Mouse (Mus musculus): ENCODE results near the gene Cped1. TPM values are rescaled to one million over a fixed set of nuclear protein-coding genes. Genes with fewer than 3 reads are reported as not detected.
"Not testable (repeated sequence)": the region's sequence is repeated elsewhere in the genome, so short reads cannot be mapped to it uniquely, and the experiment has no call there.

Gene Cped1
- polyA plus RNA-seq, 1 experiment from 2014 or later = 67.9 TPM

DNA sequence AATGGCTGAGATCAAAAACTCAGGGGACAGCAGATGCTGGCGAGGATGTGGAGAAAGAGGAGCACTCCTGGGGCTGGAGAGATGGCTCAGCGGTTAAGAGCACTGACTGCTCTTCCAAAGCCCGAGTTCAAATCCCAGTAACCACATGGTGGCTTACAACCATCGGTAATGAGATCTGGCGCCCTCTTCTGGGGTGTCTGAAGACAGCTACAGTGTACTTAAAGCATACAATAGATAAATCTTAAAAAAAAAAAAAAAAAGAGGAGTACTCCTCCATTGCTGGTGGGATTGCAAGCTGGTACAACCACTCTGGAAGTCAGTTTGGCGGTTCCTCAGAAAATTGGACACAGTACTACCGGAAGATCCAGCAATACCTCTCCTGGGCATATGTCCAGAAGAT is 54.0 kb downstream of the Cped1 start:
- not testable (repeated sequence) for ATAC-seq (ENCODE audit: low FRiP score, low TSS enrichment); H3K36me3 ChIP-seq (ENCODE audit: control insufficient read depth, insufficient read depth, low read length); H3K4me3 ChIP-seq (ENCODE audit: low read length); H3K4me2 ChIP-seq (replicated peaks; ENCODE audit: low read depth, low read length); H3K27me3 ChIP-seq (ENCODE audit: control insufficient read depth, insufficient read depth, low read length); H3K27ac ChIP-seq (ENCODE audit: low read depth, low read length); H3K9ac ChIP-seq (ENCODE audit: low read depth, low read length); H3K9me3 ChIP-seq (ENCODE audit: control insufficient read depth, low read length); H3K4me1 ChIP-seq (ENCODE audit: control insufficient read depth, insufficient read depth, low read length)
- WGBS = 79% methylated on average over 7 of the region's 7 CpGs

DNA sequence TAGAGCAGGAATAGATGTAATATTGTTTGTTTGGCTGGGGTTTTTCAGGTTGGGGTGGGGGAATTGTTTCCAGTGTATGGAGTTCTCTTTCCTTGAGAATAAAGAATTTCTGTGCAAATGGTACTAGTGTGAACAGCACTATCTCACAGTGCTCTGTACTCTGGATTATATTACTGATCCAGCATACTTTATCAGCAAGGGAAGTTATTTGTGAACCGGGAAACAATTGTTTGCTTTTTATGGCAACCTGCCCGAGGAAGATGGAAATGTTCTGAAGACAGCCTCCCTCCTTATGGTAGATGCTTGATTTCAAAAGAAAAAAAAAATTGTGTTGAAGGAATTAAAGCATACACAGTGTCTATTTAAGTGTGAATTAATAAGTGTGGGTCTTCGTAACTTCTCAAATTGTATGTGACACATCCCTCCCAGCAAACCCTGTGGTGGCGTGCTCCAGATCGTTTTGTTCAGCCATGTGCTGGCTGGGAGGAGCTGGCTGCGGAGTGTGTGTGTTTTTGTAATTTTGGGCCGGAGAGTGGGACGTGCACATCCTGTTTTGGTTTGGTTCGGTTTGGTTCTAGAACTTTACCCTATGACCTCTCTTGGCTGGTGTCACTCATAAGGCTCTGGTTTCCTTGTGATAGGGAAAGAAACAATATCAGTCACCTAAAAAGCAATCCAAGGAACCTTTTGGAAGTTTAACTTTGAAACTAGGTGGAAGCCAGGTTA is 59.3 kb downstream of the Cped1 start:
- 50% methylated on average over 9 of the region's 9 CpGs for WGBS
- Histone ChIP-seq H3K4me3 (ENCODE audit: low read length) (no peak overlapping the region), H3K9ac (ENCODE audit: low read depth, low read length) (no peak overlapping the region), H3K9me3 (ENCODE audit: control insufficient read depth, low read length) (no peaks in the 10 kb centered on the region), H3K27ac (ENCODE audit: low read depth, low read length) (peak overlapping the region; percentile 42; the same call in 1 of the 2 replicates), H3K36me3 (ENCODE audit: control insufficient read depth, insufficient read depth, low read length) (no peaks in the 10 kb centered on the region), H3K27me3 (ENCODE audit: control insufficient read depth, insufficient read depth, low read length) (no peaks in the 10 kb centered on the region), H3K4me2 (replicated peaks; ENCODE audit: low read depth, low read length) (no peak overlapping the region; the same call in 1 of the 2 replicates), H3K4me1 (ENCODE audit: control insufficient read depth, insufficient read depth, low read length) (0 out of 2 replicates have a peak, but pooled peaks cover 2% of the 10 kb centered on the region)
- peak; percentile 40; the same call in 1 of the 2 replicates for ATAC-seq (ENCODE audit: low FRiP score, low TSS enrichment)

DNA sequence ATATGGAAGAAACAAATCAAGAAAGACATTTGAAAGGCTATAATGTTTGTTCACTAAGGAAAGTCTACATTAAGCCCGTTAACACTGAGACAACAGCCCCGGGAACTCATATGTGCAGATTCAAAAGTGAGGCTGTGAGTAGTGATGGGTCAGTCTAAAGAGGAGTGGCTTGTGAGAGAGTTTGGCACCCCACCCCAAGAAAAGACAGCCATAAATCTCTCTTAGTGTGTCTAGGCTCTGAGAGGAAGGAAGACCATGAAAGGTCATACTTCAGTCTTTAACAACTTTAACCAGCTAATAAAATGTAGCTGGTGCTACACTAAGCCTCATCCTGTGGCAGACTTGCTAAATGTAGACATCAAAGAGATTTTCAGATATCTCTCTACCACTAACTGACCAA is 61.4 kb downstream of the Cped1 start:
- 51% methylated on average over 2 of the region's 2 CpGs for WGBS
- peak; percentile 48; the same call in 1 of the 2 replicates for ATAC-seq (ENCODE audit: low FRiP score, low TSS enrichment)

DNA sequence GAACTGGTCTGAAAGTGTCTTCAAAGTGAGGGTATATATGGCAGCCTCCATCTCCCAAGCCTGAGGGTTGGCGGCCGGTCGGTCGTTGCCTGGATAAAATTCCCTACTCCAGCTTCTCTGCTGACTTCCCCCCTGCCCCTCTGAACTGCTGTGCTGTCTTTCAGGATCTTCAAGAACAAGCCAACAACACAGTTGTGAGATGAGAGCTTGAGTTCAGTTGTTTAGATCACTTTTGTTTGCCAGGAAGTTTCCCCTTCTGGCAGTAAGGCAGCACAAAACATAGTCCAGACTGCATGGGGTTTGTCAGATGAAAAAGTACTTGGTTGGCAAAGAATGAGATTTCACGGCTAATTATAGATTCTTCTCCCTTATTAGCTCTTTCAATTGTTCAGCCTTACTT is 63.4 kb downstream of the Cped1 start:
- Histone ChIP-seq H3K4me3 (ENCODE audit: low read length) (no peak overlapping the region), H3K4me2 (replicated peaks; ENCODE audit: low read depth, low read length) (no peak overlapping the region), H3K36me3 (ENCODE audit: control insufficient read depth, insufficient read depth, low read length) (no peaks in the 10 kb centered on the region), H3K9ac (ENCODE audit: low read depth, low read length) (no peak overlapping the region), H3K9me3 (ENCODE audit: control insufficient read depth, low read length) (no peaks in the 10 kb centered on the region), H3K27ac (ENCODE audit: low read depth, low read length) (peak overlapping the region; percentile 34; the same call in 1 of the 2 replicates), H3K4me1 (ENCODE audit: control insufficient read depth, insufficient read depth, low read length) (0 out of 2 replicates have a peak, but pooled peaks cover 2% of the 10 kb centered on the region), H3K27me3 (ENCODE audit: control insufficient read depth, insufficient read depth, low read length) (no peaks in the 10 kb centered on the region)
- no peak for ATAC-seq (ENCODE audit: low FRiP score, low TSS enrichment)
- 77% methylated on average over 5 of the region's 5 CpGs for WGBS

More for the DNA sequence above, 61.4 kb downstream of the Cped1 start:
- no peak overlapping the region for H3K9ac ChIP-seq (ENCODE audit: low read depth, low read length)
- H3K36me3 ChIP-seq (ENCODE audit: control insufficient read depth, insufficient read depth, low read length) = no peaks in the 10 kb centered on the region
- H3K9me3 ChIP-seq (ENCODE audit: control insufficient read depth, low read length) = no peaks in the 10 kb centered on the region
- H3K27me3 ChIP-seq (ENCODE audit: control insufficient read depth, insufficient read depth, low read length) = no peaks in the 10 kb centered on the region
- H3K4me1 ChIP-seq (ENCODE audit: control insufficient read depth, insufficient read depth, low read length) = 0 out of 2 replicates have a peak, but pooled peaks cover 2% of the 10 kb centered on the region
- no peak overlapping the region for H3K27ac ChIP-seq (ENCODE audit: low read depth, low read length)
- no peak overlapping the region for H3K4me2 ChIP-seq (replicated peaks; ENCODE audit: low read depth, low read length)
- no peak overlapping the region for H3K4me3 ChIP-seq (ENCODE audit: low read length)

DNA sequence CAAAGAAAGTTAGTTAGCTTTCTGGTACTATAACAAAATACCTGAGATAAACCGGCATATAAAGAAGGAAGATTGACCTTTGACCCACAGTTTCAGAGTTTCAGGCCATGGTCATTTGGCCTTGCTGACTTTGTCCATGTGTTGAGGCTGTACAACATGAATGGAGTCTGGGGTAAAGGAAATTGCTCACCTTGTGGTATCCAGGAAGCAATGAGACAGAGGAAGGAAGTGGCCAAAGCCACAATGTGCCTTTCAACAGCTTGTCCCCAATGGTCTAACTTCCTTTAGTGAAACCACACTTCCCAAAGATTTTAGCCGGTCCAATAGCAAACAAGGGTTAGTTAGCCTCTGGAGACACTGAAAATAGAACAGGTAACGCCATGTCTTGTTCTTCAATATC is 65.8 kb downstream of the Cped1 start:
- Histone ChIP-seq H3K27me3 (ENCODE audit: control insufficient read depth, insufficient read depth, low read length) (no peaks in the 10 kb centered on the region), H3K27ac (ENCODE audit: low read depth, low read length) (no peak overlapping the region), H3K36me3 (ENCODE audit: control insufficient read depth, insufficient read depth, low read length) (no peaks in the 10 kb centered on the region), H3K4me2 (replicated peaks; ENCODE audit: low read depth, low read length) (no peak overlapping the region), H3K4me3 (ENCODE audit: low read length) (no peak overlapping the region), H3K9me3 (ENCODE audit: control insufficient read depth, low read length) (no peaks in the 10 kb centered on the region), H3K9ac (ENCODE audit: low read depth, low read length) (no peak overlapping the region), H3K4me1 (ENCODE audit: control insufficient read depth, insufficient read depth, low read length) (0 out of 2 replicates have a peak, but pooled peaks cover 2% of the 10 kb centered on the region)
- 90% methylated on average over 3 of the region's 3 CpGs for WGBS
- ATAC-seq (ENCODE audit: low FRiP score, low TSS enrichment) = no peak

DNA sequence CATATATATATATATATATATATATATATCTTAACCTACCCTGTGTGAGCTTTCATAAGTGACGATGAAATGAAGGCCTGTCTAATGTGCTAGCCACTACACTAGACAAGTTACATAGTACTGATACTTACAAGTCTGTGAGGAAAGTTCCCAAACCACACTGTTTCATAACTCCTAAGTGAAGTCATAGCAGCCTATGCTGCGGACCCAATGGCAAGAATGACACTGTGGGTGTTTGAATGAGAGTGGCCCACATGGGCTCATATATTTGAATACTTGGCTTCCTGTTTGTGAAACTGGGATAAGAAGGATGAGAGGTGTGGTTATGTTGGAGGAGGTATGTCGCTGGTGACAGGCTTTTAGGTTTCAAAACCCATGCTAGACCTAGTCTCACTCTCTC is 67.3 kb downstream of the Cped1 start:
- no peaks in the 10 kb centered on the region for H3K27me3 ChIP-seq (ENCODE audit: control insufficient read depth, insufficient read depth, low read length)
- ATAC-seq (ENCODE audit: low FRiP score, low TSS enrichment) = no peak
- no peak overlapping the region for H3K4me3 ChIP-seq (ENCODE audit: low read length)
- H3K4me1 ChIP-seq (ENCODE audit: control insufficient read depth, insufficient read depth, low read length) = 0 out of 2 replicates have a peak, but pooled peaks cover 2% of the 10 kb centered on the region
- WGBS = 94% methylated on average over 3 of the region's 3 CpGs
- no peaks in the 10 kb centered on the region for H3K36me3 ChIP-seq (ENCODE audit: control insufficient read depth, insufficient read depth, low read length)
- no peak overlapping the region for H3K27ac ChIP-seq (ENCODE audit: low read depth, low read length)
- H3K9ac ChIP-seq (ENCODE audit: low read depth, low read length) = no peak overlapping the region
- no peak overlapping the region for H3K4me2 ChIP-seq (replicated peaks; ENCODE audit: low read depth, low read length)
- H3K9me3 ChIP-seq (ENCODE audit: control insufficient read depth, low read length) = no peaks in the 10 kb centered on the region

DNA sequence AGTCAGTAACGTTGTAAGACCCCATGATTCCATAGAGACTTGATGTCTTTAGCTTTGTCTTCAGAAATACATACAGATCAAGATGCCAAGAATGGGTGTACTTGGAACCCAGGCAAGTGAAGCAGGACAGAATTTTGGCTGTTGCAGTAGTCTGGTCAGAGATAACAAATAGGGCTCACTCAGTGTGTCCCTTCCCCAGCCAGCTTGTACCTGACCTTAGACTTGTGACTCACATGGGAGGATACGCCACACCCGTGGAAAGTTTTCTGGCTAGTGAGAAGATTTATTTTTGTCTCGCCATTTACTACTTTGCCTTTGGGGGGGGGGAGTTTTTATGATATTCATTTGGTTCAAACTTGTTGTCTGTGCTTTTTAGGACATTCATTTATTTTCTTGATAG is 78.6 kb downstream of the Cped1 start:
- no peaks in the 10 kb centered on the region for H3K27me3 ChIP-seq (ENCODE audit: control insufficient read depth, insufficient read depth, low read length)
- H3K36me3 ChIP-seq (ENCODE audit: control insufficient read depth, insufficient read depth, low read length) = peaks cover 6% of the 10 kb centered on the region; the same call in 1 of the 2 replicates
- H3K4me3 ChIP-seq (ENCODE audit: low read length) = no peak overlapping the region
- ATAC-seq (ENCODE audit: low FRiP score, low TSS enrichment) = no peak
- H3K4me1 ChIP-seq (ENCODE audit: control insufficient read depth, insufficient read depth, low read length) = 0 out of 2 replicates have a peak, but pooled peaks cover 3% of the 10 kb centered on the region
- H3K9me3 ChIP-seq (ENCODE audit: control insufficient read depth, low read length) = no peaks in the 10 kb centered on the region
- H3K27ac ChIP-seq (ENCODE audit: low read depth, low read length) = no peak overlapping the region
- no peak overlapping the region for H3K9ac ChIP-seq (ENCODE audit: low read depth, low read length)
- 64% methylated on average over 4 of the region's 4 CpGs for WGBS
- H3K4me2 ChIP-seq (replicated peaks; ENCODE audit: low read depth, low read length) = no peak overlapping the region

DNA sequence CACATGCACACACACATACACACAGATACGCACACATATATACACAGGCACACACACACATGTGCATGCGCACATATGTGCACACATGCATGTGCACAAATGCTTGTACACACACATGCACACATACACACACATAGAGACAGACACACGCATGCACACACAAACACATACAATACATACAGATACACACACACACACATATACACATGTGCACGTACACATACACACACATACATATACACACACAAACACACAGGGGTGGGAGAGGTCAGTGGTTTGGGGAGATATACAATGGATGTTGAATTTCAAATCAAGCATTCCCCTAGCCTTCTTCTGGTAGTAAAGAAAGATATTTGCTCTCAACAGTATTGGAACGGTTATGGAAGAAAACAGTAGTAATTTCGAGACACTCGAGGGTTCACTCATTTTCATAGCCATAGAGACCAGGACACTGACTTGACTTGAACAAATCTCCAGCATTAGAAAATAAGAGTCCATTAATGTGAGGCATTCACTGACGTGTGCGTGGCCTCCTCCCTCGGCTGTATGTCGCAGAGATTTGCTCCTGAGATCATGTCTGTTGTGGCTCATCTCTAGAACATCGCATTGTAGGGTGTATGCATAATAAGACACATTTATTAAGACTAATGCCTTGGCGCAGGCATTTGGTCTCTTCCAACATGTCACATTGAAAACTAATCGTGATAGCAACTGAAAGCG is 85.0 kb downstream of the Cped1 start:
- ATAC-seq (ENCODE audit: low FRiP score, low TSS enrichment) = peak; percentile 45; the same call in 1 of the 2 replicates
- Histone ChIP-seq H3K9ac (ENCODE audit: low read depth, low read length) (no peak overlapping the region), H3K4me1 (ENCODE audit: control insufficient read depth, insufficient read depth, low read length) (no peaks in the 10 kb centered on the region), H3K9me3 (ENCODE audit: control insufficient read depth, low read length) (no peaks in the 10 kb centered on the region), H3K4me2 (replicated peaks; ENCODE audit: low read depth, low read length) (no peak overlapping the region), H3K27ac (ENCODE audit: low read depth, low read length) (no peak overlapping the region), H3K27me3 (ENCODE audit: control insufficient read depth, insufficient read depth, low read length) (no peaks in the 10 kb centered on the region), H3K36me3 (ENCODE audit: control insufficient read depth, insufficient read depth, low read length) (peaks cover 6% of the 10 kb centered on the region; the same call in 1 of the 2 replicates), H3K4me3 (ENCODE audit: low read length) (no peak overlapping the region)
- 78% methylated on average over 15 of the region's 15 CpGs for WGBS

DNA sequence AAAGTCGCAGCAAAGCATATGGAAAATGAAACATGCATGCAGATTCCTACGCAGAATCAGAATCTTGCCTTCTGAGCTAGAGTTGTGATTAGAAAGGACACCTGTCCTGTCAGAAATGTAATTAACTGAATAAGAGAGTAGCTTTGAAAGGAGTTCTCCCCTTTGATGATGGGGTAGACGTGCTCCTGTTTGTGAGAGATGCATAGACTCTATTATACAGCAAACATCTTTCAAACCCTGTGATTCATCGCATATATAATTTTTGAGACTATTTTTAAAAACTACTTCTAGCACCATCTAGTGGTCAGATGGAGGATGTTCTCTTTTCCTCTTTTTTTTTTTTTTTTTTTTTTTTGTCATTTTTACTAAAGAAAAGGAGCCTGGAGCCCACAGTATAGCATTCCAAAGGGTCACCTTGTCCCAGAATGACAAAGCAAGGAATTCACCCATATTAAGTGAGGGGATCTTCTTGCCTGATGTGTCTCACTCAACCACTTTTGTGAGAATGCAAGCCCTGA is 85.7 kb downstream of the Cped1 start:
- Histone ChIP-seq H3K36me3 (ENCODE audit: control insufficient read depth, insufficient read depth, low read length) (peaks cover 6% of the 10 kb centered on the region; the same call in 1 of the 2 replicates), H3K4me3 (ENCODE audit: low read length) (no peak overlapping the region), H3K4me2 (replicated peaks; ENCODE audit: low read depth, low read length) (no peak overlapping the region), H3K9ac (ENCODE audit: low read depth, low read length) (no peak overlapping the region), H3K9me3 (ENCODE audit: control insufficient read depth, low read length) (no peaks in the 10 kb centered on the region), H3K27ac (ENCODE audit: low read depth, low read length) (no peak overlapping the region), H3K4me1 (ENCODE audit: control insufficient read depth, insufficient read depth, low read length) (no peaks in the 10 kb centered on the region), H3K27me3 (ENCODE audit: control insufficient read depth, insufficient read depth, low read length) (no peaks in the 10 kb centered on the region)
- 42% methylated on average over 4 of the region's 4 CpGs for WGBS
- ATAC-seq (ENCODE audit: low FRiP score, low TSS enrichment) = no peak

All from kidney, embryonic 14.5 days (tissue).